Mouse (Mus musculus): ENCODE data around the gene Paxx. TPM values are rescaled to one million over a fixed set of nuclear protein-coding genes. Genes with fewer than 3 reads are reported as not detected.
A peak's percentile ranks its signal among the peaks of the same experiment; 100 is the strongest.

Gene Paxx
- polyA plus RNA-seq, 1 experiment from 2014 or later, result 130 TPM

- Histone ChIP-seq H3K27me3 (ENCODE audit: control insufficient read depth, insufficient read depth, low read depth, low read length) (no peaks in the 10 kb centered on the region), H3K4me2 (ENCODE audit: low read length) (no peak overlapping the region)
Measured at GRCm38 (mm10) chr2:25434292-25434691, 26.6 kb downstream of the Paxx start.

DNA sequence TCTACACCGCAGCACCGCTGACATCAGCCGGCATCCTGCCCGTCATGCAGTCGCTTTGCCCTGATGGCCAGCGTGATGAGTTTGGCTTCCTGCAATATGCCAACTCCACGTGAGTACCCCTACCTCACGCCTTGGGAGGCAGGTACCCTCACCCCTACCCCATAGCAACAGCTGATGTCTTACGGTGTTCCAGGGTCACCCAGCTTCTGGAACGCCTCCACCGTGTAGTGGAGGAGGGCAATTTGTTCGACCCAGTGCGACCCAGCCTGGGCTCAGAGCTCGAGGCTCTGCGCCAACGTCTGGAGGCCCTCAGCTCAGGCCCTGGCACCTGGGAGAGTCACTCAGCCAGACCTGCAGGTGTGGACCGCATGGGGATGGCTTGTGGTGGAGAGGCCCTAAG, 27.8 kb downstream of the Paxx start:
- WGBS, result 93% methylated on average over 17 of the region's 17 CpGs
- no peak overlapping the region for H3K27ac ChIP-seq (ENCODE audit: low read length)
- H3K36me3 ChIP-seq (ENCODE audit: control insufficient read depth, insufficient read depth, low read length), result peaks cover 39% of the 10 kb centered on the region
- H3K4me1 ChIP-seq (ENCODE audit: control insufficient read depth, insufficient read depth, low read length), result peaks cover 22% of the 10 kb centered on the region
- H3K9ac ChIP-seq (ENCODE audit: low read depth, low read length), result no peak overlapping the region
- ATAC-seq, result no peak
- no peak overlapping the region for H3K4me2 ChIP-seq (ENCODE audit: low read length)
- H3K27me3 ChIP-seq (ENCODE audit: control insufficient read depth, insufficient read depth, low read depth, low read length), result no peaks in the 10 kb centered on the region
- H3K4me3 ChIP-seq (ENCODE audit: low read depth, low read length), result no peak overlapping the region
- no peaks in the 10 kb centered on the region for H3K9me3 ChIP-seq (replicated peaks; ENCODE audit: control insufficient read depth, low read length, poor library complexity, severe bottlenecking)

More at GRCm38 (mm10) chr2:25434292-25434691, 26.6 kb downstream of the Paxx start:
- Histone ChIP-seq H3K9ac (ENCODE audit: low read depth, low read length) (no peak overlapping the region), H3K36me3 (ENCODE audit: control insufficient read depth, insufficient read depth, low read length) (peaks cover 49% of the 10 kb centered on the region), H3K4me1 (ENCODE audit: control insufficient read depth, insufficient read depth, low read length) (peaks cover 22% of the 10 kb centered on the region), H3K27ac (ENCODE audit: low read length) (no peak overlapping the region), H3K9me3 (replicated peaks; ENCODE audit: control insufficient read depth, low read length, poor library complexity, severe bottlenecking) (no peaks in the 10 kb centered on the region), H3K4me3 (ENCODE audit: low read depth, low read length) (no peak overlapping the region)
- no peak for ATAC-seq
- WGBS, result 91% methylated on average over 8 of the region's 8 CpGs

DNA sequence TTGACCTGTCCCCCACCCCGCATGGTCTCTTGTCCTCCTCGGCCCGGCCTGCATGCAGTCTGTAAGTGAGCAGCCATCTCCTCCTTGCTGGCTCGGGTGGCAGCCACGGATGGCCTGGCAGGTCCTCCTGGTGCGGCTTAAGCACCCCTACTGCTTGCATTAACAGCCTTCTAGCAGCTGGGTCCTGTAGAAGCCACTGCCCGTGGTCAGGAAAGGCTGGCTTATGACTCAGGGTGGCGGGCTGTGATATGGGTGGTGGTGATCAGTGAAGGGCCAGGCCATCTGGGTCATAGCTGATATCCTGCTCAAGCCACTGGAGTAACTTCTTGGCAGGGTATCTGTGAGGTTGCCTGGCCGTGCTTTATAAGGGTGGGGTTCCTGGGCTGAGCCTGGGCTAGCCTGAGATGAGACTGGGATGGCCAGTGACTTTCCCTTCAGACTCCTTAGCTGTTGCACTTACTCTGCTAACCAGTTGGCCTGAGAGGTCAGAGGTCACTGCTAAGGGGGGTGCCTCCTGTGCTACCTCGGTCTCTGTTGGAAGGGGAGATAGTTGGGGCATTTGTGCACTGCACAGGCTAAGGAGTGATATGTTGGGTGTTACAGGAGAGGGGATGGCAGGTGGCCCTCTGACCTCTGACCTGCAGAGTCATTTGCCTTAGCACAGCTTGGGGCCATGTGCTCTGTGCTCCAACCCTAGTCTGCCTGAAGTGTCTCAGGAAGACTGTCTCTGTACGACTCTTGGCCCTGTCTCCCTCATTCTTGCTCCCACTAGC, 28.4 kb downstream of the Paxx start:
- Histone ChIP-seq H3K9me3 (replicated peaks; ENCODE audit: control insufficient read depth, low read length, poor library complexity, severe bottlenecking) (no peaks in the 10 kb centered on the region), H3K4me1 (ENCODE audit: control insufficient read depth, insufficient read depth, low read length) (peaks cover 22% of the 10 kb centered on the region), H3K4me3 (ENCODE audit: low read depth, low read length) (no peak overlapping the region), H3K36me3 (ENCODE audit: control insufficient read depth, insufficient read depth, low read length) (peaks cover 33% of the 10 kb centered on the region), H3K4me2 (ENCODE audit: low read length) (no peak overlapping the region), H3K9ac (ENCODE audit: low read depth, low read length) (no peak overlapping the region), H3K27me3 (ENCODE audit: control insufficient read depth, insufficient read depth, low read depth, low read length) (no peaks in the 10 kb centered on the region), H3K27ac (ENCODE audit: low read length) (no peak overlapping the region)
- 83% methylated on average over 11 of the region's 11 CpGs for WGBS
- ATAC-seq, result no peak

DNA sequence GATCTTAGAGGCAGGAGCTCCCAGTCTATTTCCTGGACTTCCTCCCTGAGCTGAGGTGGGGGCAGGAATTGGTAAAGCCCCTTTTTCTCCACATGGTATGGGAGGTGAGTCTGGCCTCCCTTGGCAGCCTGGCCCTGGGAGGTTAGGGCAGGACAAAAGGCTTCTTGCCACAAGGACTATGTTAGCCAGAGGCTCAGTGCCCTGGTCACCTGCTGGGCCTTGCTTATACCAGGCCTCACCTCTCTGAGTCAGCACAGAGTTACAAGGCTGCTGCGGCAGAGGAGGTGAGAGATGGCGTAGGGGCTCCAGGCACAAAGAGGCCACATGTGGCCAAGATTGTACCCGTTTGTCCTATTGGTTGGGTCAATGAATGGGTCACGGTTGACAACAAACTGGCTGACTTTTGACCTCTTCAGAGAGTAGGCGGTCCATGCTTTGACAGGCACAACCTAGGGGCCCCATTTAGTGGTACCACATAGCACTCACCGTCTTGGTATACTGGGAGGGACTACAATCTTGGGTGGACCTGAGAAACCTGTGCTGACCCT, 29.5 kb downstream of the Paxx start:
- ATAC-seq, result no peak
- Histone ChIP-seq H3K9ac (ENCODE audit: low read depth, low read length) (peak overlapping the region; percentile 43; the same call in 1 of the 2 replicates), H3K4me2 (ENCODE audit: low read length) (peak overlapping the region; percentile 76), H3K4me3 (ENCODE audit: low read depth, low read length) (no peak overlapping the region), H3K4me1 (ENCODE audit: control insufficient read depth, insufficient read depth, low read length) (peaks cover 22% of the 10 kb centered on the region), H3K27me3 (ENCODE audit: control insufficient read depth, insufficient read depth, low read depth, low read length) (no peaks in the 10 kb centered on the region), H3K36me3 (ENCODE audit: control insufficient read depth, insufficient read depth, low read length) (peaks cover 22% of the 10 kb centered on the region), H3K27ac (ENCODE audit: low read length) (no peak overlapping the region), H3K9me3 (replicated peaks; ENCODE audit: control insufficient read depth, low read length, poor library complexity, severe bottlenecking) (no peaks in the 10 kb centered on the region)
- WGBS, result 42% methylated on average over 6 of the region's 6 CpGs

DNA sequence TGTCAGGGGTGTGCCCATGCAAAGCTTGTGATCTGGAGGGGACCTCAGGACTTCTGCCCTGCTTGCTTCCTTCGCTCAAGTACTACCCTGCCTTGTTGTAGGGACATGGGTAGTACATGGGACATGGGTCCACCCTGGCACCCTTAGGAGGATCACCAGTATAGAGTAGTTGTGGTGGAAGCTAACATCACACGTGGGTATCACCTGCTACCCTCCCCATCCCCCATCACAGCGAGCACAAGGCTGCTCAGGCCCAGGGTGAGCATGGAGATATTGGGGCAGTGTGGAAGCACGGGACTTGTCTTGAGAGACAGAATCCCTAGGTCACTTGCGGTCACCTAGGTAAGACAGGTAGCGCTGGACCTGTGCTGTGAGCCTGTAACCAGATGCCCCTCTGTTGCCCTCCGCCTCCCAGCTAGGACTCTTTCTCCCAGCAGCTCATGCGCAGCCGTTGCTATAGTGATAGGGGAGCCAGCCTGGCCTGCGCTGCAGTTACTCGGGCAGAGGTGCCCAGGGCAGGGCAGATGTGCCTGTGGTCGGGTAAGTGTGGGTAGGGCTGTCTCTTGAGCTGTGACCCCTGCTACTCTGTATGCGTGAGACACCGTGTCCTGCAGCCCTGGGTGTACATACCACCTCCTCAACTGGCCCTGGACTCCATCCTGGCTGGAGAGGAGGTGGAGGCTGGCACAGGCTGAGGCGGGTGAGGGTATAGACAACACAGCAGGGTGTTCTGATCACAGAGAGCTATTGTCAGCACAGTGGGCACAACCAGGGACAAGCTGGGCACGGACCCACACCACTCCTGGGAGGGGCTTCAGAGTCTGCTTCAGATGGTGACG, 30.3 kb downstream of the Paxx start:
- no peak overlapping the region for H3K27ac ChIP-seq (ENCODE audit: low read length)
- H3K9me3 ChIP-seq (replicated peaks; ENCODE audit: control insufficient read depth, low read length, poor library complexity, severe bottlenecking), result no peaks in the 10 kb centered on the region
- H3K4me2 ChIP-seq (ENCODE audit: low read length), result peak overlapping the region; percentile 76
- WGBS, result 55% methylated on average over 17 of the region's 17 CpGs
- peak overlapping the region; percentile 6; the same call in 1 of the 2 replicates for H3K4me3 ChIP-seq (ENCODE audit: low read depth, low read length)
- peaks cover 4% of the 10 kb centered on the region; the same call in 1 of the 2 replicates for H3K27me3 ChIP-seq (ENCODE audit: control insufficient read depth, insufficient read depth, low read depth, low read length)
- peak overlapping the region; percentile 43 for H3K9ac ChIP-seq (ENCODE audit: low read depth, low read length)
- H3K36me3 ChIP-seq (ENCODE audit: control insufficient read depth, insufficient read depth, low read length), result peaks cover 18% of the 10 kb centered on the region; the same call in 1 of the 2 replicates
- ATAC-seq, result peak; percentile 5; the same call in 1 of the 2 replicates
- peaks cover 22% of the 10 kb centered on the region for H3K4me1 ChIP-seq (ENCODE audit: control insufficient read depth, insufficient read depth, low read length)

DNA sequence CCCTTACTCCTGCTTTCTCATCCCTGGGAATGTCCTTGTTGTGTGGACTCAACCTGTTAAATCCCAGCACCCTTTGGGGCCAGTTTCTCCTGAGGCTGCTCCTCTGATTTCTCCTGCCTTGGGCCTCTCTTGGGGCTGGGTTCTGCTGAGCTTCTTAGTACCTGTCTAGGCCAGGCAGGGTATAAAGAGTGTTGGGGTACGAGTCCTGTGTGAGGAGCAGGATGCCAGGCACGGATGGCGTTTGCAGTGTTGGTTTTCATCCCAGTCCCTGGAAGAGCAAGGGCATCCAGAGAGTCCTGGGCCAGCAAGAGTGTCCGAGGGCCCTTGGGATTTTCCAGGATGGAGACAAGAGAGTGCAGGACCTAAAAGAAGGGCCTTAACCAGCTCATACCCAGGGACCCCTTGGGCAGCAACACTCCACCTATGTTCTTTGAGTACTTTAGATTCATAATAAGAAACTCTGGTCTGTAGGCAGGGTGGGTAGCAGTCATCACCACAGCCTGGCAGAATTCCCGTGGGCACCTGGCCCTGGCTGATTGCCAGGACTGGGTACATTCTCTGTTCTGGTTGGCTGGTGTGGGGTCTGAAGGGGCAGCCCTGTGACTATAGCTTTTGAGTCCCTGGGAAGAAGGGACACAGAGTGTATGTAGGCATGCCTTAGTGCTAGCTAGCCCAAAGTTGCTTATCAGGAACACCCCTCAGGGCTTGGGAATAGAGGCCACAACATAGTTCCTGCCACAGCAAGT, 31.3 kb downstream of the Paxx start:
- no peak for ATAC-seq
- Histone ChIP-seq H3K36me3 (ENCODE audit: control insufficient read depth, insufficient read depth, low read length) (peaks cover 9% of the 10 kb centered on the region; the same call in 1 of the 2 replicates), H3K9ac (ENCODE audit: low read depth, low read length) (peak overlapping the region; percentile 94), H3K27ac (ENCODE audit: low read length) (peak overlapping the region; percentile 84; the same call in 1 of the 2 replicates), H3K27me3 (ENCODE audit: control insufficient read depth, insufficient read depth, low read depth, low read length) (peaks cover 5% of the 10 kb centered on the region; the same call in 1 of the 2 replicates), H3K4me3 (ENCODE audit: low read depth, low read length) (peak overlapping the region; percentile 67), H3K9me3 (replicated peaks; ENCODE audit: control insufficient read depth, low read length, poor library complexity, severe bottlenecking) (no peaks in the 10 kb centered on the region), H3K4me1 (ENCODE audit: control insufficient read depth, insufficient read depth, low read length) (peaks cover 22% of the 10 kb centered on the region), H3K4me2 (ENCODE audit: low read length) (peak overlapping the region; percentile 76)
- WGBS, result 66% methylated on average over 5 of the region's 5 CpGs

- no peaks in the 10 kb centered on the region for H3K9me3 ChIP-seq (replicated peaks; ENCODE audit: control insufficient read depth, low read length, poor library complexity, severe bottlenecking)
- H3K4me1 ChIP-seq (ENCODE audit: control insufficient read depth, insufficient read depth, low read length), result peaks cover 22% of the 10 kb centered on the region
- under 1% methylated on average over 53 of the region's 89 CpGs for WGBS
- ATAC-seq, result peak; percentile 87
- H3K9ac ChIP-seq (ENCODE audit: low read depth, low read length), result peak within 1 kb of the TSS; percentile 94
- peak within 1 kb of the TSS; percentile 67 for H3K4me3 ChIP-seq (ENCODE audit: low read depth, low read length)
- H3K36me3 ChIP-seq (ENCODE audit: control insufficient read depth, insufficient read depth, low read length), result peaks cover 6% of the 10 kb centered on the region; the same call in 1 of the 2 replicates
- H3K27me3 ChIP-seq (ENCODE audit: control insufficient read depth, insufficient read depth, low read depth, low read length), result peaks cover 5% of the 10 kb centered on the region; the same call in 1 of the 2 replicates
- peak within 1 kb of the TSS; percentile 76 for H3K4me2 ChIP-seq (ENCODE audit: low read length)
- H3K27ac ChIP-seq (ENCODE audit: low read length), result peak within 1 kb of the TSS; percentile 84
Measured at GRCm38 (mm10) chr2:25428442-25429236, 32.3 kb downstream of the Paxx start, which contains the start of gene Abca2. TSS of gene Abca2 (plus strand) at chr2:25428703.

- H3K9me3 ChIP-seq (replicated peaks; ENCODE audit: control insufficient read depth, low read length, poor library complexity, severe bottlenecking), result no peaks in the 10 kb centered on the region
- ATAC-seq, result no peak
- no peak overlapping the region for H3K27ac ChIP-seq (ENCODE audit: low read length)
- H3K4me2 ChIP-seq (ENCODE audit: low read length), result no peak overlapping the region
- H3K4me3 ChIP-seq (ENCODE audit: low read depth, low read length), result no peak overlapping the region
- H3K36me3 ChIP-seq (ENCODE audit: control insufficient read depth, insufficient read depth, low read length), result no peaks in the 10 kb centered on the region
- WGBS, result 91% methylated on average over 5 of the region's 5 CpGs
- peaks cover 5% of the 10 kb centered on the region; the same call in 1 of the 2 replicates for H3K27me3 ChIP-seq (ENCODE audit: control insufficient read depth, insufficient read depth, low read depth, low read length)
- H3K9ac ChIP-seq (ENCODE audit: low read depth, low read length), result no peak overlapping the region
- peaks cover 22% of the 10 kb centered on the region for H3K4me1 ChIP-seq (ENCODE audit: control insufficient read depth, insufficient read depth, low read length)
Measured at GRCm38 (mm10) chr2:25427256-25427655, 33.6 kb downstream of the Paxx start.

Data from midbrain, embryonic 16.5 days (tissue).